Mouse (Mus musculus) urinary bladder, adult 2 months (tissue): ENCODE data around the gene Itgb5. TPM values are rescaled to one million over a fixed set of nuclear protein-coding genes. Genes with fewer than 3 reads are reported as not detected.

ENCODE experiments used
- DNase-seq: peaks from one replicate; pipeline ENCODE4 v3.0.0; 2022; ENCODE audit warnings: low spot score
- polyA plus RNA-seq: library from polyadenylated mRNA; depleted of rRNA; stranded (reverse); fragments of >200 nt; gene quantifications from 2 replicates; pipeline ENCODE4 v1.2.3, GENCODE M21; 2012

Gene Itgb5
- polyA plus RNA-seq, 1 experiment, result 79.7 TPM

DNA sequence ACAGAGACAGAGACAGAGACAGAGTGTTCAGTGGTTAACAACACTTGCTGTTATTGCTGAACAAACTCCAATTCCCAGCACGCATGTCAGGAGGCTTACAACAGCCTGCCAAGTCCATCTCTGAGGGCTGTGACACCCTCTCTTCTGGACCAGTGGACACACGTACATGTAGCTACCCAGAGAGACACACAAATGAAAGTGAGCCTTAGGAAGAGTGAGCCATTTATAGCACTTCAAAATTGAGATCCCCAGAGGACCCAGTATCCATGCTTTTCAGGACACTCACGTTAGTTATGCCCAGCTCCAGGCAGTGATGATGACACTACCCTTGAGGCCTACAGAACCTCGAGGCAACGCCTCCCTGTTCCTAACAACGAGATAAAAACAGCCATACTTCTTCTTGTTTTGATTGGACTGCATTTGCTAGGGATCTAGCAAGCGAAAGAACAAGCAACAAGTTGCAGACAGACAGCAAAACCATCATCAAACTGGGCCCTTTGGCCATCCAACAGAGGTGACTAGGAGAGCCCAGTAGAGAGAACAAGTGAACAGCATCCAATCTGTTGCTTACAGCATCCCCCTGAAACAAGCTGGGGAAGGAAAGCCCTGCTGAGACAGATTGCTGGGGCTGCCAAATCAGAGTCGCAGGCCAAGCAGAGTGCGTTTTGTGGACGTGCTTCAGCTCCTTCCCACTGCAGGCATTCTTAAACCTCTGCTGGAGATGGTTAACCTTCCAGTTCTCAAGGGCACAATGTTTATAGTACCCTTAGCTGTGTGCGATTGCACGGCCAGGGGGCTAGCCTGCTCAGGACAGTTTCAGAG, 109.1 kb downstream of the Itgb5 start:
- DNase-seq, result no peak

- DNase-seq, result no peak
Measured at GRCm38 (mm10) chr16:33939133-33939531, 109.7 kb downstream of the Itgb5 start.

- no peak for DNase-seq
Measured at GRCm38 (mm10) chr16:33939636-33940035, 110.2 kb downstream of the Itgb5 start.

DNA sequence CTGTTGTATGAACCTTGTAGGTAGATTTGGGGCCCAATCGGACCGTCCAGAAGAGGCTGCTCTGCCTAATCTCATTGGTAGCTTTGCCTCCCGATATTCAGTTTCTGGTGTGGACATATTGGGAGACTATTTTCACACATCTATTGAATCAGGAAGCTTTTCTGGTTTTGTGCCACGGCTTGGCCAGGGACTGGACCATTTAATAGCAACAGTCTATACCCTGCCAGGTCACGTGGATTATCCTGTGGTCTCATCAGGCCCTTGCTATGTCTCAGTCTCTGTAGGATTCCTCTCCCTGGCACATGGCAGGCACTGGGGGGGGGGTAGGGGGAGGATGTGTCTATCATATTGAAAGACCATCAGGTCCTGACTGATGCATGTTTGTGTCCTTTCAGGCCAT, 110.6 kb downstream of the Itgb5 start:
- DNase-seq, result no peak

DNA sequence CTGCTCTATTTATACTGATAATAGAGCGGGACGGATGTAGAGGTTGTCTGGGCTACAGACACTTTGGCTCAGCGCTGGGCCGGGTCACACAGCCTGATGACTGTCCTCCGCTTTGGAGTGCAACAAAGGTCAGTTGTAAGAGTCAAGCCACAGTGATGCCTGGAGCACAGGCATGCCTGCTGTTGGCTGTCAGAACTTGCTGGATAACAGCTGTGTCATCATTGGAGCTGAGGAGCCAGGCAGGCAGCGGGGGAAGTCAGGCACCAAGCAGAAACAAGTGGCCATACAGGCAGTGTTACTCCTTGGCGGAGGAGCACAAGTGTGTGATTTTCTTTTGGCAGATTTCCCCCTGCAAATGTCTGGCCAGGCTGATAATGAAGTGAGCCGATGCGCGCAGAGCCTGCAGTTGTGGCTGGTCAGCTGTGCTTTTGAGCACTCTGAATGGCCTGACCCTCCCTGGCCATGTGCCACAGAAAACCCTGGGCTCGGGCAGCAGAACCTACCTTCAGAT, 111.9 kb downstream of the Itgb5 start:
- no peak for DNase-seq

DNA sequence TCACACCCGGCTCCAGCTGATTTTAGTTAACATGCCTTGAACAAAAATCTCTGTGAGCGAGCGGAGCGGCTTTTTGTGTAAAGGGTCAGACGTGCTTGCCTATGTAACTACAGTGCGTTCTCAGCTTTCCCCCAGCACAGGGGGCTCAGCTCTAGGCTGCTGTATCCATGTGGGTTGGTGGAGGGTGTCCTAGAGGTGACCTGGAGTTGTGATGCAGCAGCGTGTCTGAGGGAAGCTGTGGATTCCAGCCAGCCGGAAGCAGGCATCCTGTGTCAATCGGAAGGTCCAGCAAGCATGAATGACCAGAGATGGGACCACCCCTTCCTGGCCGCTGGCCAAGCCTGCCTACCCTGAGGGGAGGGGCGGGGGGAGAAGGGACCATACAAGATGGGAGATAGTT, 112.9 kb downstream of the Itgb5 start:
- no peak for DNase-seq

DNA sequence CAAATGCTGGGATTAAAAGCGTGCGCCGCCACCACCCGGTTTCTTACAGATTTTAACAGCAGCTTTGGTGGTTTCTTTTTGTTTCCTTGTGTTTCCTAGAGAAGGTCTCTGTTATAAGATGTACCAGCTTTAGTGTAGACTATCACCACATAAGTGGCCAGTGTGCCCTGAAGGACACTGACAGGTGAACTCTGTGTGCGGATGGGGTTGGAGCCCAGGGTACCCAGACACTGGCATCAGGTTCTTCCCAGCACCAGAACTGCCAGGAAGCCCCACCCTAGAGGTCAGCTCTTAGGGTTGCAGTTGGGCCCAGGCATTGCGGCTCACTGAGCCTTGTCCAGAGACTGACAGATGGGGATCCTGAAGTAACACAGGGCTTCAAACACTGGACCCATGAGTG, 113.9 kb downstream of the Itgb5 start:
- no peak for DNase-seq

- DNase-seq, result no peak
Measured at GRCm38 (mm10) chr16:33944126-33944525, 114.7 kb downstream of the Itgb5 start.

DNA sequence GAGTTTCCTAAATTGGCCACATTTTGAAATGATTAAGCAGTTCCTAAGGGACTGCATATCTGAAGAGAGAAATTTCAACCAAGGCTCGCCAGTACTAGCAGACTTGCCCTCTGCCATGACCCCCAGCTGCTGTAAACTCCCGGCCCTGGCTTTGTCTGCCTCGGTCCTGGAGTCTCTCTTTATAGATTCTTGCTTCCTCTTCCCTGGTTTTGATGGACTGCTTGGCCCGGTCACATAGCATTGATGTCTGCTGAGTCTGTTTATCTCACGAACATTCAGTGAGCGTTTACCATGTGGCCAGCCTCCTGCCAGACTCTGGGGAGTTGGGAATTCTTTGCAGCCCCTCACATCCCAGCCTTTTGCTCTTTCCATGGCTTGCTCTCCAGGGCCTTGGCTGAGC, 115.3 kb downstream of the Itgb5 start:
- no peak for DNase-seq

- DNase-seq, result no peak
Measured at GRCm38 (mm10) chr16:33946021-33946420, 116.6 kb downstream of the Itgb5 start.

DNA sequence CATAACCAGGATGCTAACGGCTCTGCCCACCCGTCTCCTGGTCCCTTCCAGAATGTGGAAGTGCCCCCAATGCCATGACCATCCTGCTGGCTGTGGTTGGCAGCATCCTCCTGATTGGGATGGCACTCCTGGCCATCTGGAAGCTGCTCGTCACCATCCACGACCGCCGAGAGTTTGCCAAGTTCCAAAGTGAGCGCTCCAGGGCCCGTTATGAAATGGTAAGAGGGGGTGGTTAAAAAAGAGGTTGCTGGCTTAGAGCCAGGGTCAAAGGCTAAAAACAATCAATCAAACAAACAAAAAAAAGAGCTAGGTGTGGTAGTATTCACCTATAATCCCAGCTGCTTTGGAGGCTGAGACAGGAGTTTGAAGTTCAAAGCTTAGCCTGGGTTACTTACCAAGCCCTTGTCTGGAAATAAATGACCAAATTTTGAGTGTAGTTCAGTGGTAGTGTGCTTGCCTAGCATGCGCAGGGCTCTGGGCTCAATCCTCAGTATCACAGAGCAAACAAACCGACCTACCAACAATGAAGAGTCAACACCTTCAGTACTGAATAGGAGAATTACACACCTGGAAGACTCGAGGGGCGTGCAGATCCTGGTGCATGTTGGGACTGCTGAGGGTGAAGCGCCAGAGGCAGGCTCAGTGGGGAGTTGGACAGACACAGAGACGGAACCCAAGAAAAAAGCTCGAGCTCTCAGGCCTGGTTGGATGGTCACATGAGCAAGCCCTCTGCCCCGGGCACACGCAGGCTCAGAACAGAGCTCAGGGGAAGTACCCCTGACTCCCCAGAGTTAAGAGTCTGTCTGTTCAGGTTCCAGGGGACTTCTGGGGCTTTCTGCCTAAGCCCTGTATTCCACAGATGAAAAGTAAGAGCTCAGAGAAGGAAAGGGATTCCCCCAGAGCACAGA, 118.5 kb downstream of the Itgb5 start:
- no peak for DNase-seq

- DNase-seq, result peak; percentile 15
Measured at GRCm38 (mm10) chr16:33950386-33950785, 120.9 kb downstream of the Itgb5 start.

DNA sequence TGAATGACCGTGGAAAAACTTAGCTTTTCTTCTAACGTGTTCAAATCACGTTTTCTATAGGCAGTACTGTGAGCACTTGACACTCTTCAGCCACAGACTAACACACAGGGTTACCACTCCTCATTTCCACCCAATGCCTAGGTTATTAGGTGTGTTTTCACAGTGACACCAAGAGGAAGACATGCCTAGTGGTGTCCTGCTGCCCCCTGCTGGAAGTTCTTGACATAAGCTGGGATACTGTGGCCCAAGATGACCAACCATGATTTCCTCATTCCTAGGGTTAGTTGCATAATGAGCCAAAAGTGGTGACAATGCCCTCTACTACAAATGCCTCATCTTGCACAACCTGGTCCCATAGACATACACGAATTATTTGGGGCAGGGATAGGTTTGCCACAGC, 121.4 kb downstream of the Itgb5 start:
- DNase-seq, result peak; percentile 62

- DNase-seq, result peak; percentile 1
Measured at GRCm38 (mm10) chr16:33953008-33953407, 123.5 kb downstream of the Itgb5 start.

DNA sequence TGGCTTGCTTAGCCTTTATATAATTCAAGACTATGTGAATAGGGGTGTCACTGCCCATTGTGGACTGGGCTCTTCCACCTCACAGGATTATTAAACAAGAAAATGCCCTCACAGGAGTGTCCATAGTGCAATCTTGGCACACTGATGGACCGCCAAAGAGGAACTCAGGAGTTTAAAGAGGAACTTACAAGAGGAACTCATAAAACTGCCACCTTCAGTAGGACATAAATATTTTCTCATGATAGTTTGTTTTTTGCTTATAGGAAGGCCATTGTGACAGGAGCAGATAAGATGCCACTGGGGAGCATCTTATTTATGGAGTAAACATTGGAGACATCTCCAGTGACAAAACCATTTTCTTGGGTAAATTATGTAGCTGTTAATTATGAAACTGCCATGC, 125.3 kb downstream of the Itgb5 start:
- no peak for DNase-seq

DNA sequence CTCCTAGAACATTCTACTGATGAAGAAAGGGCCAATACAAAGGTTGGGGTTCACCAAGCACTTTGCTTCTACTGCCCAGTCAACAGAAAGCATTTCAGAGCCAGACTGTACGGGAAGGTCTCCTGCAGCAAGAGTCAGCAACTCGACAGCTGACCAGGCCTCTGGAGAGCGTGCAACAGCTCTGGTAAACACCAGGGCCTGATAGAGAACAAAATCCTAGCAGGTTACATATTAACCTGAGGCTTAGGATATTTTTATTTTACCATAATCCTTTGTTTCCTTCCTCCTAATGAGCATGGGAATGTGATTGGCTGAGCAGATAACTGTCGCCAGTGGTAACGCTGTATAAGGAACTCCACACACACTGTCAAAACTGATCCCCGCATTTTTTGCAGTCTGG, 134.0 kb downstream of the Itgb5 start:
- peak; percentile 4 for DNase-seq

DNA sequence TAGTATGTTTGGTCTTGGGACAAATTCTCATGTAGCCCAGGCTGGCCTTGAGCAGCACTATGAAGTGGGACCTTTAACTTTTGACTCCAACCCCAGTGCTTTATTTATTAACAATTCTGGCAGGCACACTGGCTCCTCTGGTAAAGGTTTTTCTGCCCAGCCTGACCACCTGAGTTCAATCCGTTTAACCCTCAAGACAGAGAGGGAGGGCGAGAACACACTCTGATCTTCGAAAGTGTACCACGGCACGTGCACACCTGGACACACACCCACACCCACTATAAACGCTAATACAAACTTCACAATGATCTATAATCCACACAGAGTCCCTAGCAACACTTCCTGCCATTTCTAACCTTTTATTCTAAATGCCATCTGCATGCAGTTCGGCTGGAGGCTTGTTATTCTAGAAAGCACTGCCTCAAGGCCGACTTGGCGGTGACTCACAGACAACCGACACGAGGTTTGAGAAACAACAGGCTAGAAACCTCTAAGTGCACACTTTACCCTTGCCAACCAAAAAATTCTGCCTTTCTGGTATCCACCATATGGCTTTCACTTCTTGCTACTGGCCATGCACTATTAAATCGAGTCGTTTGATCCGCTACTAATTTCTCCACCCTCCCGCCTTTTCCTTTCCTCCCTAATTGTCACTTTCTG, 136.5 kb downstream of the Itgb5 start:
- DNase-seq, result no peak

DNA sequence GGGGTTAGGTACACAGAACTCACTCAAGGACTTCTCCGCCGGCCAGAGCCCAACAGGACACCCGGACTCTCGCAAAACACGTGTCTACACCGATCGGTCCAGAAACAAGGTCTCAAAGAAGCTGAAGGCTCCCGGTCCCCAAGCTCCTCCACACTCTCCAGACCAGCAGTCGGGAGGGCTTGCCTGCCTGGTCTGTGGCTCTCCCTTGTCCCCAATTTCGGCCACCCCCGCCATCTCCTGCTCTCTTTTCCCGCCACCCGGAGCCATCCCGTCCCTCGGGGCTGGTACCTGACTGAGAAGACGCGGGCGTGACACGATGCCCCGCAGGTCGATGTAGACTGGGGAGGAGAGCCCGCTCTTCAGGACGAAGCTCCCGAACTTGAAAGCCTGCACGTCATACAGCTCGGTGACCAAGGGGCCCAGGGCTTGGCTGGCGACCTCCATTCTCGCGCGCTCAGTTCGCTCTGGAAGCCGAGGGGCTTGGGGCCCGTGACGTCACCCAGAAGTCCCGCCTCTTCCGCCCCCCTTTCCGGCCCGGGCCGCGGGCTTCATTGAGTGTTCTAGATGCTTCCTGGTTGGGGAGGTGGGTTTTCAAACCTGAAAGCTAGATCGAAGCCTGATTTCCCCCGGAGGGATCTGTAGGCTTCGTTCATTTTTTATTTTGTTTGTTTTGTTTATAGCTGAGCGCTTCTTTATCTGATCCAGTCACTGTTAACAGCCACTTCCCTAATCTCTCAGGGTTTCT, 137.2 kb downstream of the Itgb5 start, which contains the start of gene Umps:
Gene Umps (minus strand): TSS at position 501 of the 745 bp plus-strand sequence.
- DNase-seq, result peak; percentile 63

DNA sequence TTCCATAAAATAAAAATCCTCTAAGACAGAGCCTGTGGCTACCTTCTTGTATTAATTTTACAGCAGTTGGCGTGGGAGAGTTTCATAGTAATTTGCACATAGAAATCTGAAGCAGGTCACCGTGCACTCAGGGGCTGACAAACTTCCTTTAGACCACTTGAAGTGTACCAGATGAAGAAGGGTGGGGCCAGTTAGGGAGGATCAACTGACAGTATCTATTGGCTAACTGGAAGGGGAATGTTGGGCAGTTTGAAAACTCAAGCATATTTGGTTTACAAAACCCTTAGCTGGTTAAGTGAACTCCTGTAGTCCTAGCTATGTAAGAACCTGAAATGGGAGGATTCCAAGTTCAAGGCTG, 137.8 kb downstream of the Itgb5 start:
- no peak for DNase-seq

DNA sequence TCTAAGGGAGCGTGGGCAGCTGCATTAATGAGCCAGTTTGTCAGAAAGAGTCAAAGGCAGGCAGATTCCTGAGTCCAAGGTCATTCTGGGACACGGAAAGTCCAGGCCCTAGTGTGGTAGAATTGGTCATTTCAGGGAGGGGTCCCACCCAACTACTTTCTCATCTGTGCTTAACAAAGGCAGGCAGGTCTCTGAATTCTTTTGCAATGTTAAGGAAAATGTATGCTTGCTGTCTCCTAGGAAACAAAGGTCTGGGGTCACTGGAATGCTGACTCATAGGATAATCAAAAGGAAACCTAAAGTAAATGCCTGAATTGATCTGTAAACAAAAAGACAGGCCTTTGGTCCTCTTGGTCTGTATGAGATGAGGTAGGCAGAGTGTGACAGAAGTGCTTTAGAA, 150.4 kb downstream of the Itgb5 start:
- DNase-seq, result no peak

GRCm38 (mm10) chr16:33983712-33984111, 154.2 kb downstream of the Itgb5 start:
- peak; percentile 3 for DNase-seq
